Mouse (Mus musculus) stomach, embryonic 16.5 days (tissue): ENCODE data around the gene Raet1e. TPM values are rescaled to one million over a fixed set of nuclear protein-coding genes. Genes with fewer than 3 reads are reported as not detected.
"Not testable (repeated sequence)": the region's sequence is repeated elsewhere in the genome, so short reads cannot be mapped to it uniquely, and the experiment has no call there.

Experiments
- ATAC-seq: fragments of 200-750 bp; cut with Nextera tagmentation; 2 replicates; pipeline ENCODE4 v1.8.0; 2017; ENCODE audit warnings: moderate number of reproducible peaks, moderate TSS enrichment; ENCODE audit not compliant: insufficient read depth, low FRiP score
- H3K27ac ChIP-seq: fragments of 300-500 bp; sonication (generic); 2 replicates; pipeline ENCODE4 v1.5.1; 2014; ENCODE audit warnings: low read length
- H3K27me3 ChIP-seq: fragments of 300-500 bp; sonication (generic); 2 replicates; pipeline ENCODE4 v1.6.1; 2014; ENCODE audit warnings: low read length, control low read depth, mixed read lengths; ENCODE audit not compliant: control insufficient read depth, insufficient read depth
- H3K36me3 ChIP-seq: fragments of 300-500 bp; sonication (generic); 2 replicates; pipeline ENCODE4 v1.6.1; 2014; ENCODE audit warnings: low read length; ENCODE audit not compliant: control insufficient read depth, insufficient read depth
- H3K4me1 ChIP-seq: fragments of 300-500 bp; sonication (generic); 2 replicates; pipeline ENCODE4 v1.6.1; 2014; ENCODE audit warnings: low read length, control low read depth, mixed read lengths; ENCODE audit not compliant: control insufficient read depth, insufficient read depth
- H3K4me2 ChIP-seq: fragments of 300-500 bp; sonication (generic); 2 replicates; pipeline ENCODE4 v1.6.1; 2014; ENCODE audit warnings: low read depth, low read length, mixed read lengths
- H3K4me3 ChIP-seq: fragments of 300-500 bp; sonication (generic); replicated peaks from 2 replicates; pipeline ENCODE4 v1.5.1; 2014; ENCODE audit warnings: mild to moderate bottlenecking, low read length
- H3K9ac ChIP-seq: fragments of 300-500 bp; sonication (generic); 2 replicates; pipeline ENCODE4 v1.6.1; 2014; ENCODE audit warnings: low read length
- H3K9me3 ChIP-seq: fragments of 300-500 bp; sonication (generic); replicated peaks from 2 replicates; pipeline ENCODE4 v1.6.1; 2016; ENCODE audit warnings: low read length, control low read depth; ENCODE audit not compliant: control insufficient read depth
- whole genome bisulfite sequencing: fragments of 180-500 bp; shearing (Covaris S2); extraction: QIAGEN DNeasy Blood & Tissue Kit; methylation state at CpG from one replicate; pipeline ENCODE4 v1.1.7; 2014; 5-methylcytosine and 5-hydroxymethylcytosine counted together
- polyA plus RNA-seq: library from polyadenylated mRNA; unstranded; fragments of >200 nt; fragmentation: Nextera tagmentation; extraction: Ambion mirVana; gene quantifications from 2 replicates; pipeline ENCODE4 v1.2.1, GENCODE M21; 2015

Gene Raet1e
- polyA plus RNA-seq, 1 experiment from 2014 or later = 7.9 TPM

DNA sequence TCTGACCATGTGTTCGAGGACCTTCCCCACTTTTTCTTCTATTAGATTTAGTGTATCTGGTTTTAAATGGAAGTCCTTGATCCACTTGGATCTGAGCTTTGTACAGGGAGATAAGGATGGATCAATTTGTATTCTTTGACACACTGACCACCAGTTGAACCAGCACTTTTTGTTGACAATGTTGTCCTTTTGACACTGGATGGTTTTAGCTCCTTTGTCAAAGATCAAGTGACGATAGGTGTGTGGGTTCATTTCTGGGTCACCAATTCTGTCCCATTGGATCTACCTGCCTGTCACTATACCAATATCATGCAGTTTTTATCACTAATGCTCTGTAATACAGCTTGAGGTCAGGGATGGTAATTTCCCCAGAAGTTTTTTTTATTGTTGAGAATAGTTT, 18.1 kb downstream of the Raet1e start:
- H3K4me3 ChIP-seq, H3K27me3 ChIP-seq, H3K9ac ChIP-seq, ATAC-seq, H3K4me2 ChIP-seq, H3K27ac ChIP-seq, H3K36me3 ChIP-seq, H3K9me3 ChIP-seq, H3K4me1 ChIP-seq: not testable (repeated sequence)
- WGBS = 69% methylated on average over 2 of the region's 2 CpGs

- not testable (repeated sequence) for H3K9ac ChIP-seq, H3K4me2 ChIP-seq, H3K36me3 ChIP-seq, H3K4me1 ChIP-seq, H3K27ac ChIP-seq, H3K9me3 ChIP-seq, H3K27me3 ChIP-seq, H3K4me3 ChIP-seq
- 6% methylated on average over 6 of the region's 10 CpGs for WGBS
- peak; percentile 25; the same call in 1 of the 2 replicates for ATAC-seq
Observed at GRCm38 (mm10) chr10:22191035-22191434, 32.7 kb downstream of the Raet1e start.

- no CpG with 5 or more reads among the region's 3 CpGs for WGBS
- not testable (repeated sequence) for H3K9me3 ChIP-seq, H3K4me1 ChIP-seq, H3K4me3 ChIP-seq, H3K27me3 ChIP-seq, H3K36me3 ChIP-seq, H3K4me2 ChIP-seq, ATAC-seq, H3K27ac ChIP-seq, H3K9ac ChIP-seq
Observed at GRCm38 (mm10) chr10:22201352-22201751, 43.0 kb downstream of the Raet1e start.

DNA sequence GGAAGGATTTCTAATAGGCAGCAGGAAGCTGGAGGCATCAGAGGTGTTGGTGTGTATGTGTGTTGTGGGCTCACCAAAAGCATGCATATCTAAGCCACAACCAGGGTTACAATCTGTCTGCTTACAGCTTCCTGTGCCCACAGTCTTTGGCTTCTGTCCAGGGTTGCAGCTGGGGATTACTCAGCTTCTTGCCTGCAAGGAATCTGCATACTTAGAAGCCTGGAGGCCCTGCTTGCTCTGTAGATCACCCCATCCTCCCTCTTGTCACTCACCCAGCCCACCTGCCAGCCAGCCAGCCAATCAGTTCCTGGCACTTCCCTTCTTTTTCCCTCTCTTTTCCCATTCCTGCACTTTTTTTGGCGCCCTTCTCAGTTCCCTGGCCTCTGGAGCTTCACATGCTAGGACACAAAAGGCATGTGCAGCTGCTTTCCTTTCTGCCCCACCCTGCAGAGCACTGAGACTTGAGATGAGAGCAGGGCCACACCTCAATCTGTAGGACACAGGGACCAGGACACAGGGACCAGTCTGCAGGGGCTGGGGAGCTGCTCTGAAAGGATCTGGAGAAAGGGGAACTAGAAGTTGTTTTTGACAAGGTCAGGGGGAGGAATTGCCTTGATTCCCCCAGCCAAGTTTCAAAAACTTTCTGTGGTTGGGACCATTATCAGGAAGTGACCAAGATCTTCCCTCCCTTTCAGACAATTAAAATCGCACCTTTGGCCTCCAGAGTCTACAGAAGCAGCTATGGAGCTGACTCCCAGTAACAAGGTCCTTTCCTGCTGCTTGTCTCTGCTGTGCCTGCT, 44.6 kb downstream of the Raet1e start:
- WGBS = no CpG with 5 or more reads among the region's 2 CpGs
- not testable (repeated sequence) for ATAC-seq

GRCm38 (mm10) chr10:22206443-22206842, 48.1 kb downstream of the Raet1e start:
- H3K4me1 ChIP-seq, H3K36me3 ChIP-seq, H3K27me3 ChIP-seq, H3K9ac ChIP-seq, ATAC-seq, H3K27ac ChIP-seq, H3K4me2 ChIP-seq, H3K4me3 ChIP-seq, H3K9me3 ChIP-seq: not testable (repeated sequence)
- 23% methylated on average over 1 of the region's 1 CpGs for WGBS

More for the DNA sequence above, 44.6 kb downstream of the Raet1e start:
- not testable (repeated sequence) for H3K4me3 ChIP-seq, H3K9ac ChIP-seq, H3K27ac ChIP-seq, H3K4me2 ChIP-seq, H3K36me3 ChIP-seq, H3K27me3 ChIP-seq, H3K4me1 ChIP-seq, H3K9me3 ChIP-seq

DNA sequence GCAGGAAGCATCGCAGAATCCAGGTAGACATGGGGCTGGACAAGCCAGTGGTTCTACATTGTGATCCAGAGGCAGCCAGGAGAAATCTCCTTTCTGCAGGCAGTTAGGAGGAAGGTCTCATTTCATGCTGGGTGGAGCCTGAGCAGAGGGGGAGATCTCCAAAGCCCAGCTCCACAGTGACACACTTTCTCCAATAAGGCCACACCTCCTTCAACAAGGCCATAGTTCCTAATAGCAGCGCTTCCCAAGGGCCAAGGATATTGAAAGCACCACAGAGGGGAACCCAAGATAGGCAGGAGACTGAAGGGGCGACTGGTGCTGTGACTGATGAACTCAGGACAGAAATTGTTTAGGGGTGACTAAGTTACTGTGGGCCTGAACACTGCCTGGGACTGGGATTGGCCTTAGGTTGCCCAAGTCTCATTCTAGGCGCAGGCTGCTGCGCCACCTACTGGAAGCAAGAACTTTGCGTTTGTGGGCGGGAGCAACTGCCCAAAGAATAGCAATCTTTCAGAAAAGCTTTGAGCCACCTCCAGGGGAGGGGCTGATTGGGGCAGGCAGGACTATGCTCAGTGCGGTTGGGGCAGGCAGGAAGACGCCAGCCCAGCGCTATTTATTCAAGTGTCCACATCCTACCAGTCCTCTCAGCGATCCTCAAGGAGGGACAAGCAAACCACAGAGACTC, 53.8 kb downstream of the Raet1e start:
- not testable (repeated sequence) for H3K9ac ChIP-seq, H3K4me2 ChIP-seq, H3K9me3 ChIP-seq, H3K4me1 ChIP-seq, H3K36me3 ChIP-seq, H3K4me3 ChIP-seq, H3K27me3 ChIP-seq, H3K27ac ChIP-seq
- peak; percentile 75; the same call in 1 of the 2 replicates for ATAC-seq
- 1% methylated on average over 7 of the region's 11 CpGs for WGBS

DNA sequence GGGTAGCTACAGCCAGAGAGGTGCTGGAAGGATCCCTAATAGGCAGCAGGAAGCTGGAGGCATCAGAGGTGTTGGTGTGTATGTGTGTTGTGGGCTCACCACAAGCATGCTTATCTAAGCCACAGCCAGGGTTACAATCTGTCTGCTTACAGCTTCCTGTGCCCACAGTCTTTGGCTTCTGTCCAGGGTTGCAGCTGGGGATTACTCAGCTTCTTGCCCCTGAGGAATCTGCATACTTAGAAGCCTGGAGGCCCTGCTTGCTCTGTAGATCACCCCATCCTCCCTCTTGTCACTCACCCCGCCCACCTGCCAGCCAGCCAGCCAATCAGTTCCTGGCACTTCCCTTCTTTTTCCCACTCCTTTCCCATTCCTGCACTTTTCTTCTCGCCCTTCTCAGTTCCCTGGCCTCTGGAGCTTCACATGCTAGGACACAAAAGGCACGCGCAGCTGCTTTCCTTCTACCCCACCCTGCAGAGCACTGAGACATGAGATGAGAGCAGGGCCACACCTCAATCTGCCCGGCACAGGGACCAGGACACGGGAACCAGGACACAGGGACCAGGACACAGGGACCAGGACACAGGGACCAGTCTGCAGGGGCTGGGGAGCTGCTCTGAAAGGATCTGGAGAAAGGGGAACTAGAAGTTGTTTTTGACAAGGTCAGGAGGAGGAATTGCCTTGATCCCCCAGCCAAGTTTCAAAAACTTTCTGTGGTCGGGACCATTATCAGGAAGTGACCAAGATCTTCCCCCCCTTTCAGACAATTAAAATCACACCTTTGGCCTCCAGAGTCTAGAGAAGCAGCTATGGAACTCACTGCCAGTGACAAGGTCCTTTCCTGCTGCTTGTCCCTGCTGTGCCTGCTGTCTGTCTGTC, 65.3 kb downstream of the Raet1e start:
- not testable (repeated sequence) for H3K27ac ChIP-seq, H3K9ac ChIP-seq, H3K4me3 ChIP-seq, H3K4me1 ChIP-seq, H3K4me2 ChIP-seq, H3K27me3 ChIP-seq, H3K9me3 ChIP-seq, H3K36me3 ChIP-seq
- ATAC-seq = peak; percentile 58; the same call in 1 of the 2 replicates
- WGBS = no CpG with 5 or more reads among the region's 7 CpGs

- H3K36me3 ChIP-seq = no peaks in the 10 kb centered on the region
- H3K9ac ChIP-seq = no peak overlapping the region
- H3K4me3 ChIP-seq = no peak overlapping the region
- no peaks in the 10 kb centered on the region for H3K4me1 ChIP-seq
- no peaks in the 10 kb centered on the region for H3K27me3 ChIP-seq
- H3K4me2 ChIP-seq = no peak overlapping the region
- 91% methylated on average over 8 of the region's 8 CpGs for WGBS
- no peak overlapping the region for H3K27ac ChIP-seq
- no peak for ATAC-seq
- no peaks in the 10 kb centered on the region for H3K9me3 ChIP-seq
Observed at GRCm38 (mm10) chr10:22265060-22265459, 106.7 kb downstream of the Raet1e start.
